ENCODE assay signal across 8 mouse cellular contexts in the genomic region with DNA sequence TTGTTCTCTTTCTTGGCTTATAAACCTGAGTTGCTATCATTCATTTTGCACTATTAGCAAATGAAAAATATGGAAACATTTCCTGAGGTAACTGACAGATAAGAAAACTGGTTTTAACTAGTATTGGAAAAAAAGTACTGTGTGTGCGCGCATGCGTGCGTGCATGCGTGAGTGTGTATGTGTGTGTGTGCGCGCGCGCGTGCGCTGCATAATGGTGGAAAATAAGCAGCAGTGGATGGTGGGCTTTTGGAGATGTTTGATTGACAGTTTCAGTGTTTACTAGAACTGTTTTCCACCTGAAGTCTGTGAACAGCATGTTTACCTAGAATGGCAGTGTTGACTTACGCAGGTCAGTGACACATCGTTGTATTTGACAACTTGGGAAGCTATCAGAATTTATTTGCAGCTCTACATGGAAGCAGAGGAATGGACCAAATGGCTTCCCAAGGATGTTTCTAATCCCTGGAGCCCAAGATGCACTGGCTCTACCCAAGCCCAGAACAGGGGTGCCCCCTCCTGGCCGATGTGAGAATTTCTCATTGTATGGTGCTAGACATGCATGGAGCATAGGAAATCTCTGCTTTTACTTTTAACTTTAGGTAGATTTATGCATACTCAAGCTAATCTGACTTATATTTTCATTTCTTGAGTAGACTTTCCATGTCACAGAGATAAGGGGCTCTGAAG.
DNase-seq lines count a peak whose midpoint lies in the region; ATAC-seq and TF ChIP-seq lines count a peak whose summit lies in the region.

No protein-coding gene starts in this region.

- DNase-seq in WW6 (ENCODE audit: low read depth, low spot score): peak; percentile 18
- DNase-seq in cerebellum, postnatal 10 days: peak; percentile 94 to 95
- peak; percentile 77 to 83 for DNase-seq in frontal cortex, postnatal 36 days (ENCODE audit: low spot score in 2 of 2)
- DNase-seq in induced T-regulatory cell, adult 2 months (ENCODE audit: low read depth): peak; percentile 77
- DNase-seq in left cerebral cortex, adult 18-20 months (ENCODE audit: low spot score in 2 of 2): peak; percentile 76 to 83
- peak; percentile 99 for DNase-seq in midbrain, embryonic 11.5 days (ENCODE audit: low spot score, missing footprints)
- DNase-seq in MN1 (ENCODE audit: low spot score): no peak

- 0 out of 2 replicates have a peak, but pooled peaks cover 2% of the 10 kb centered on the region for H3K27me3 ChIP-seq in midbrain, embryonic 11.5 days (ENCODE audit: control insufficient read depth, insufficient read depth, low read length)
- no peaks in the 10 kb centered on the region for H3K27me3 ChIP-seq in small intestine, adult 2 months (ENCODE audit: control insufficient read depth, insufficient read depth, low read length)

- H3K36me3 ChIP-seq in midbrain, embryonic 11.5 days (ENCODE audit: control insufficient read depth, insufficient read depth, low read length): no peaks in the 10 kb centered on the region
- H3K36me3 ChIP-seq in small intestine, adult 2 months (ENCODE audit: control insufficient read depth, insufficient read depth, low read length): no peaks in the 10 kb centered on the region

- peak; percentile 78; the same call in 1 of the 2 replicates for TF ChIP-seq CTCF in small intestine, adult 2 months (IDR thresholded peaks at IDR 0.05; ENCODE audit: extremely low read depth, insufficient read length, insufficient replicate concordance, low read depth, low read length)

- no peak overlapping the region for H3K27ac ChIP-seq in midbrain, embryonic 11.5 days (ENCODE audit: low read depth, low read length)
- no peak overlapping the region for H3K27ac ChIP-seq in small intestine, adult 2 months (ENCODE audit: insufficient read depth, low read depth, low read length)

- peak; percentile 89 for ATAC-seq in midbrain, embryonic 11.5 days (ENCODE audit: low FRiP score)

- H3K9ac ChIP-seq in midbrain, embryonic 11.5 days (ENCODE audit: low read length): no peak overlapping the region

- WGBS in midbrain, embryonic 11.5 days: 87% methylated on average over 14 of the region's 14 CpGs
- 86% methylated on average over 14 of the region's 14 CpGs for WGBS in small intestine, adult 2 months

- no peak for TF ChIP-seq POLR2A in small intestine, adult 2 months (IDR thresholded peaks at IDR 0.05; ENCODE audit: low read depth, low read length)

- no peaks in the 10 kb centered on the region for H3K9me3 ChIP-seq in midbrain, embryonic 11.5 days (ENCODE audit: control insufficient read depth, low read length)

- H3K4me1 ChIP-seq in midbrain, embryonic 11.5 days (ENCODE audit: control insufficient read depth, insufficient read depth, low read length): no peaks in the 10 kb centered on the region
- H3K4me1 ChIP-seq in small intestine, adult 2 months (ENCODE audit: control insufficient read depth, insufficient read depth, insufficient read length, low read length): no peaks in the 10 kb centered on the region

- no peak overlapping the region for H3K4me3 ChIP-seq in midbrain, embryonic 11.5 days (ENCODE audit: low read depth, low read length)
- H3K4me3 ChIP-seq in small intestine, adult 2 months (ENCODE audit: low read depth, low read length): no peak overlapping the region

- H3K4me2 ChIP-seq in midbrain, embryonic 11.5 days: no peak overlapping the region
